Mouse (Mus musculus): Measurements from ENCODE around the gene Scd3. TPM values are rescaled to one million over a fixed set of nuclear protein-coding genes. Genes with fewer than 3 reads are reported as not detected.

The Scd3 gene
- total RNA-seq, 2 experiments from 2014 or later: not detected

Other genes starting within 250 kb of the Scd3 start
- gene Cpn1, start 216.7 kb upstream of the Scd3 start, total RNA-seq (2021): under 1 TPM in 1 of 2 experiments, not detected in 1; 0.39 TPM
- gene Cyp2c23, start 174.1 kb upstream of the Scd3 start, total RNA-seq (2021): under 1 TPM in 1 of 2 experiments, not detected in 1; 0.41 TPM
- 10 to 100 TPM; 12.5 to 16.2 TPM for gene Erlin1, start 133.5 kb upstream of the Scd3 start, total RNA-seq (2021)
- 10 to 100 TPM; 21.8 to 30.1 TPM for gene Chuk, start 95.8 kb upstream of the Scd3 start, total RNA-seq (2021)
- 10 to 100 TPM; 11.2 to 12.7 TPM for gene Cwf19l1, start 67.4 kb upstream of the Scd3 start, total RNA-seq (2021)
- 10 to 100 TPM; 23.0 to 23.1 TPM for gene Bloc1s2, start 56.8 kb upstream of the Scd3 start, total RNA-seq (2021)
- gene Pkd2l1, start 10.8 kb upstream of the Scd3 start, total RNA-seq (2021): not detected
- 10 to 100 TPM; 81.6 to 87.3 TPM for gene Scd2, start 90.4 kb downstream of the Scd3 start, total RNA-seq (2021)
- under 1 TPM; 0.62 to 0.71 TPM for gene Scd4, start 129.8 kb downstream of the Scd3 start, total RNA-seq (2021)
- 10 to 100 TPM; 26.1 to 33.2 TPM for gene Scd1, start 204.6 kb downstream of the Scd3 start, total RNA-seq (2021)

Data from gastrocnemius, postnatal 4 days (tissue).